Mouse (Mus musculus): ENCODE measurements at regions not wholly inside any gene's neighbourhood (a gene's known extent, or its start where the extent isn't known, plus 50 kb on each side); places are given as distances from the start of the nearest gene placed in this dataset.

DNA sequence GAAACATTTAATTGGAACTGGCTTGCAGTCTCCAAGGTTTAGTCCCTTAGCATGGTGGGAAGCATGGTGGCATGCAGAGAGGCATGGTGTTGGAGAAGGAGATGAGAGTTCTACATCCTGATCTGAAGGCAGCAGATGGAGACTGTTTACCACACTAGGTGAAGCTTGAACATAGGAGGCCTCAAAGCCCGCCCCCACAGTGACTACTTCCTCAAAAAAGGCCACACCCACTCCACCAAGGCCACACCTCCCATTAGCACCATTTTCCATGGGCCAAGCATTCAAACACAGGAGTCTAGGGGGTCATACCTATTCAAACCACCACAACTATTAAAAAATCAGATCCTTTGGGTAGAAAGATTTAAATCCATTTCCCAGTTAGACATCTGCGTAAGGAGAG lies 591.3 kb upstream of the Gm10131 start:
- TF ChIP-seq CTCF (IDR thresholded peaks at IDR 0.05; ENCODE audit: low read depth) (no peak), EP300 (optimal IDR thresholded peaks at IDR 0.05) (no peak)

All from stomach, postnatal 0 days (tissue).